Mouse (Mus musculus) hindbrain, postnatal 0 days (tissue): ENCODE measurements around the gene Adat3. TPM values are rescaled to one million over a fixed set of nuclear protein-coding genes. Genes with fewer than 3 reads are reported as not detected.

Experiments
- ATAC-seq: fragments of 200-750 bp; cut with Nextera tagmentation; 2 replicates; pipeline ENCODE4 v1.8.0; 2017; ENCODE audit warnings: mild to moderate bottlenecking, moderate TSS enrichment, moderate library complexity
- DNase-seq: peaks from one replicate; pipeline ENCODE4 v3.0.0-alpha.2; 2015; ENCODE audit warnings: low spot score
- H3K27ac ChIP-seq: fragments of 300-500 bp; sonication (generic); 2 replicates; pipeline ENCODE4 v1.5.1; 2014; ENCODE audit warnings: mild to moderate bottlenecking
- H3K27me3 ChIP-seq: fragments of 300-500 bp; sonication (generic); 2 replicates; pipeline ENCODE4 v1.6.1; 2014; ENCODE audit warnings: low read length, mixed read lengths; ENCODE audit not compliant: insufficient read depth
- H3K36me3 ChIP-seq: fragments of 300-500 bp; sonication (generic); 2 replicates; pipeline ENCODE4 v1.6.1; 2014; ENCODE audit warnings: low read length, mixed read lengths; ENCODE audit not compliant: insufficient read depth
- H3K4me1 ChIP-seq: fragments of 300-500 bp; sonication (generic); 2 replicates; pipeline ENCODE4 v1.6.1; 2014; ENCODE audit warnings: antibody characterized with exemption, low read length, mixed read lengths; ENCODE audit not compliant: insufficient read depth
- H3K4me2 ChIP-seq: fragments of 300-500 bp; sonication (generic); 2 replicates; pipeline ENCODE4 v1.6.1; 2014; ENCODE audit warnings: low read depth, mild to moderate bottlenecking, low read length, moderate library complexity, mixed read lengths
- H3K4me3 ChIP-seq: fragments of 300-500 bp; sonication (generic); 2 replicates; pipeline ENCODE4 v1.5.1; 2014; ENCODE audit warnings: low read length
- H3K9ac ChIP-seq: fragments of 300-500 bp; sonication (generic); replicated peaks from 2 replicates; pipeline ENCODE4 v1.6.1; 2014; ENCODE audit warnings: mild to moderate bottlenecking, low read length, moderate library complexity, mixed read lengths
- H3K9me3 ChIP-seq: fragments of 300-500 bp; sonication (generic); 2 replicates; pipeline ENCODE4 v1.6.1; 2016; ENCODE audit warnings: low read length, mixed read lengths
- CTCF ChIP-seq: IDR thresholded peaks from 2 replicates; pipeline ENCODE4 v1.5.1; 2016; ENCODE audit warnings: antibody characterized with exemption, control low read depth, low read depth
- WGBS: fragments of 180-500 bp; shearing (Covaris S2); extraction: QIAGEN DNeasy Blood & Tissue Kit; methylation state at CpG from one replicate; pipeline ENCODE4 v1.1.7; 2014; 5-methylcytosine and 5-hydroxymethylcytosine counted together
- microRNA-seq, 2 experiments: library from miRNA; unstranded; fragments of <30 nt; microRNA quantifications; one replicate each; pipeline ENCODE4; 2016
- polyA plus RNA-seq: library from polyadenylated mRNA; unstranded; fragments of >200 nt; fragmentation: Nextera tagmentation; extraction: Ambion mirVana; gene quantifications from 2 replicates; pipeline ENCODE4 v1.2.1, GENCODE M21; 2015
- total RNA-seq: library from RNA; depleted of rRNA; stranded (reverse); fragments of >200 nt; gene quantifications from 2 replicates; pipeline ENCODE4 v1.2.3, GENCODE M21; 2014; rRNA removed

Adat3 gene
- total and polyA plus RNA-seq, 2 experiments from 2014 or later = 3.6 to 7.3 TPM

DNA sequence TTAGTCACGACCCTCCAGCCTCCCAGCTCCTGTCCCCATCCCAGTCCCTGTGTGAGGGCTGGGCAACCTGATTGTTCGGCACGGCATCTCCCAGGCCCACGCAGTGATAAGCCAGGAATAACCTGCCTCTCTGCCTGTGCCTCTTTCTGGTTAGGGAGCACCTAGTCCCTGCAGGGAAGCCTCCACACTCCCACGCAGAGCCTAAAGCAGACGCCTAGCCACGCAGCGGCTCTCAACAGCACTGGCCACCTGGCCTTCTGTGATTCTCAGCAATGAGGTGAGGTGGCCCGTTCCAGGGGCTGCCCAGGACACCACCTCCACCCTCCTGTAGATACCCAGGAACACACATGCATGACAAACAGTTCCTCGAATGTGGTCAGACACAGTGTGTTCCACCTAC is 47.7 kb downstream of the Adat3 start:
- no peaks in the 10 kb centered on the region for H3K27me3 ChIP-seq
- H3K9ac ChIP-seq = no peak overlapping the region
- 93% methylated on average over 10 of the region's 10 CpGs for WGBS
- peaks cover 16% of the 10 kb centered on the region for H3K36me3 ChIP-seq
- no peak overlapping the region for H3K27ac ChIP-seq
- no peak for TF ChIP-seq CTCF
- no peak overlapping the region for H3K4me3 ChIP-seq
- no peak overlapping the region for H3K4me2 ChIP-seq
- H3K4me1 ChIP-seq = peaks cover 7% of the 10 kb centered on the region; the same call in 1 of the 2 replicates
- DNase-seq (no peak), ATAC-seq (no peak)
- H3K9me3 ChIP-seq = no peaks in the 10 kb centered on the region

DNA sequence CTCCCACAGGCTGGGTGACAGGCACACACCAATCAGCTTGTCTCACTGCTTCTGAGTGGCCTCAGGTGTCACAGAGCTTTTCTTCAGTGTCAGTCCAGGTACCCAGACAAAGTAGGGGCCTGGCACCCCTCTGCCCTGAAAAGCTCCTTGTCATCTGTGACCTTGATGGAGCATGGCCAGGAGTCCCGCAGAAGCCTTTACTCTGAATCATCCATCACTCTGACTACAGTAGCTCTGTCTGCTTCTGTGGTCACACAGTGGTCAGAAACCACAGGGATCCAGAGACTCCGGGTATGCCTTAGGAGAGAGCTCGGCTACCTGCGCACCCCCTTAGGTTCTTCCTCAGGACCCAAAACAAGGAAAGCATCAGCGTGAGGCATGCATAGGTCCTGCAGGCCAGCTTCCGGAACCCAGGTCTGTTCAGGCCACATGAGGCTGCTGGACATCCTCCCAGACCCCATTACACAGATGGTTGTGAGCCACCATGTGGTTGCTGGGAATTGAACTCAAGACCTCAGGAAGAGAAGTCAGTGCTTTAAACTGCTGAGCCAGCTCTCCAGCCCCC is 50.6 kb downstream of the Adat3 start:
- no peak overlapping the region for H3K4me3 ChIP-seq
- no peak overlapping the region for H3K4me2 ChIP-seq
- no peak for DNase-seq
- H3K9ac ChIP-seq = 0 out of 2 replicates have a peak overlapping the region, but pooled peaks have one; percentile 0
- 76% methylated on average over 6 of the region's 6 CpGs for WGBS
- no peaks in the 10 kb centered on the region for H3K9me3 ChIP-seq
- no peaks in the 10 kb centered on the region for H3K27me3 ChIP-seq
- TF ChIP-seq CTCF = no peak
- ATAC-seq = no peak
- peaks cover 11% of the 10 kb centered on the region; the same call in 1 of the 2 replicates for H3K4me1 ChIP-seq
- H3K36me3 ChIP-seq = no peaks in the 10 kb centered on the region
- H3K27ac ChIP-seq = no peak overlapping the region

DNA sequence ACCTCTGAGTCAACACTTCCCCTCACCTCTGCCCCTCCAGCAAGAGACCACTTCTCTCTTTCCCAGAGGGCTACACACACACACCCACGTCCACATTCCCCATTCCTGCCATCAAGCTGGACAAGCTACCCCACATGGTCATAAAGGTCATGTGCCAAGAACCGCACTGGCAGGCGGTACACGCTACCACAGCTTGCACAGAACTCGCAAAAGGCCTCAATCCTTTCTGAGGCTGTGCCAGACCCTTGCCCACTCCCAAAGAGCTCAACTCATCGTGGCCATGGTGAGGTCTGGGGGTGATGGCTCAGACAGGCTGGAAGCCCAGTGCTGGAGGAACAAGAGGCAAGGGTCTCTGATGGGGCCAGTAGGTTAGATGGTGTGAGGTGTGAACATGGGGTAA is 52.2 kb downstream of the Adat3 start:
- ATAC-seq = no peak
- Histone ChIP-seq H3K9ac (no peak overlapping the region; the same call in 1 of the 2 replicates), H3K27ac (no peak overlapping the region), H3K4me3 (peak overlapping the region; percentile 76; the same call in 1 of the 2 replicates), H3K9me3 (no peaks in the 10 kb centered on the region), H3K4me1 (peaks cover 11% of the 10 kb centered on the region; the same call in 1 of the 2 replicates), H3K4me2 (peak overlapping the region; percentile 94), H3K27me3 (no peaks in the 10 kb centered on the region), H3K36me3 (no peaks in the 10 kb centered on the region)
- no peak for DNase-seq
- TF ChIP-seq CTCF = no peak
- WGBS = 69% methylated on average over 6 of the region's 6 CpGs

GRCm38 (mm10) chr10:80655406-80656129 is 52.9 kb downstream of the Adat3 start:
- H3K27ac ChIP-seq = peak overlapping the region; percentile 92
- 3% methylated on average over 12 of the region's 12 CpGs for WGBS
- peak overlapping the region; percentile 93 for H3K9ac ChIP-seq
- no peaks in the 10 kb centered on the region for H3K9me3 ChIP-seq
- H3K36me3 ChIP-seq = no peaks in the 10 kb centered on the region
- no peaks in the 10 kb centered on the region for H3K27me3 ChIP-seq
- no peak for TF ChIP-seq CTCF
- H3K4me2 ChIP-seq = peak overlapping the region; percentile 94
- DNase-seq (no peak), ATAC-seq (peak; percentile 35)
- peaks cover 11% of the 10 kb centered on the region; the same call in 1 of the 2 replicates for H3K4me1 ChIP-seq
- H3K4me3 ChIP-seq = peak overlapping the region; percentile 76

- Histone ChIP-seq H3K27ac (peak overlapping the region; percentile 92), H3K9me3 (no peaks in the 10 kb centered on the region), H3K4me1 (peaks cover 11% of the 10 kb centered on the region; the same call in 1 of the 2 replicates), H3K4me2 (peak overlapping the region; percentile 94), H3K9ac (peak overlapping the region; percentile 93), H3K27me3 (no peaks in the 10 kb centered on the region), H3K4me3 (peak overlapping the region; percentile 76), H3K36me3 (no peaks in the 10 kb centered on the region)
- under 1% methylated on average over 64 of the region's 72 CpGs for WGBS
- TF ChIP-seq CTCF = no peak
- DNase-seq = peak; percentile 99
- ATAC-seq = peak; percentile 89
Observed at GRCm38 (mm10) chr10:80656130-80656862, 53.6 kb downstream of the Adat3 start.

DNA sequence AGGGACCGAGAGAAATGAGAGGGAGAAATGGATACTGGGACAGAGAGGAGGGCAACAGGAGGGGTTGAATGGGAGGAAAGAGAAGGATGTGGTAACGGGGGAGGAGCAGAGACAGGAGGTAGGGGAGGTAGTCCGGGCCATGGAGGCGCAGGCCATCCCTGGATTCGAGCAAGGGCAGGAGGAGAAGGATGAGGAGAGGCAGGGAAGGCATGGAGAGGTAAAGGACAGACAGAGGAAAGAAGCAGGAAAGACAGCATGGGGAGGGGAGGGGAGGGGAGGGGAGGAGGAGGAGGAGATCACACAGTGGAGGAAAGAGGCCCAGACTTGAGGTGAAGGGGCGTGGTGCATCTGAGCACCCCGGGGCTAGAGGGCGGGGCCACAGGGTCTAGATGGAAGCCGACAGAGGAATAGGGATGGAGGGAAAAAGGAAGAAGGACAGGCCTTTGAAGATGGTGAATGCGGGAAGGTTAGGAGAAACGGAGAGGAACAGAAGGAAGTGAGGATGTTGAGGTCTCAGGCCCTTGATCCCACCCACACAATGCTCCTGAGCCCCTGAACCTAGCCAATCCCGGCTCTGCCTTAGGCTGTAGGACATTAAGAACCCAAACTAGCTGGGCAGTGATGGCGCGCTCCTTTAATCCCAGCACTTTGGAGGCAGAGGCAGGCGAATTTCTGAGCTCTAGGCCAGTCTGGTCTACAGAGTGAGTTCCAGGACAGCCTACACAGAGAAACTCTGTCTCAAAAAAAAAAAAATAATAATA is 54.4 kb downstream of the Adat3 start, which contains the start of gene Btbd2:
Btbd2 (minus strand) TSS at position 209 of the 761 bp plus-strand sequence.
- DNase-seq = peak; percentile 18
- Histone ChIP-seq H3K27ac (peak within 1 kb of the TSS; percentile 92), H3K4me1 (peaks cover 11% of the 10 kb centered on the region; the same call in 1 of the 2 replicates), H3K9me3 (no peaks in the 10 kb centered on the region), H3K4me3 (peak within 1 kb of the TSS; percentile 76), H3K9ac (peak within 1 kb of the TSS; percentile 93), H3K27me3 (no peaks in the 10 kb centered on the region), H3K4me2 (peak within 1 kb of the TSS; percentile 94), H3K36me3 (no peaks in the 10 kb centered on the region)
- peak; percentile 55; the same call in 1 of the 2 replicates for ATAC-seq
- WGBS = 25% methylated on average over 15 of the region's 15 CpGs
- no peak for TF ChIP-seq CTCF

Small RNA genes within 50 kb of the gene (microRNA-seq; reads per million reads assigned to microRNA genes)
- 0 to 0.18 reads per million in 2 experiments for gene Mir6912

Other genes starting within 250 kb of the Adat3 start
- 15.7 and 18.3 TPM in 2 replicates for gene Plk5, start 246.4 kb upstream of the Adat3 start, total RNA-seq
- gene Plk5, start 246.4 kb upstream of the Adat3 start, polyA plus RNA-seq = 8.9 and 9.3 TPM in 2 replicates
- gene Mex3d, start 215.2 kb upstream of the Adat3 start, total RNA-seq = 129 and 145 TPM in 2 replicates
- gene Mex3d, start 215.2 kb upstream of the Adat3 start, polyA plus RNA-seq = 11.6 and 14.2 TPM in 2 replicates
- 48.2 and 50.4 TPM in 2 replicates for gene Mbd3, start 203.3 kb upstream of the Adat3 start, total RNA-seq
- 166 and 175 TPM in 2 replicates for gene Mbd3, start 203.3 kb upstream of the Adat3 start, polyA plus RNA-seq
- gene Uqcr11, start 196.1 kb upstream of the Adat3 start, total RNA-seq = 369 and 391 TPM in 2 replicates
- gene Uqcr11, start 196.1 kb upstream of the Adat3 start, polyA plus RNA-seq = 897 and 981 TPM in 2 replicates
- gene Tcf3, start 169.2 kb upstream of the Adat3 start, total RNA-seq = 132 TPM in 2 replicates
- 36.2 and 36.4 TPM in 2 replicates for gene Tcf3, start 169.2 kb upstream of the Adat3 start, polyA plus RNA-seq
- gene Onecut3, start 108.0 kb upstream of the Adat3 start, total RNA-seq = 2.5 and 5.0 TPM in 2 replicates
- gene Onecut3, start 108.0 kb upstream of the Adat3 start, polyA plus RNA-seq = 0.57 and 0.74 TPM in 2 replicates
- gene Atp8b3, start 63.8 kb upstream of the Adat3 start, total RNA-seq = 0.61 and 1.1 TPM in 2 replicates
- 0.96 and 1.2 TPM in 2 replicates for gene Atp8b3, start 63.8 kb upstream of the Adat3 start, polyA plus RNA-seq
- 47.2 and 51.0 TPM in 2 replicates for gene Rexo1, start 41.3 kb upstream of the Adat3 start, total RNA-seq
- gene Rexo1, start 41.3 kb upstream of the Adat3 start, polyA plus RNA-seq = 25.1 and 27.6 TPM in 2 replicates
- gene Klf16, start 25.6 kb upstream of the Adat3 start, total RNA-seq = 16.6 and 17.0 TPM in 2 replicates
- 8.2 and 8.6 TPM in 2 replicates for gene Klf16, start 25.6 kb upstream of the Adat3 start, polyA plus RNA-seq
- gene Abhd17a, start 12.5 kb upstream of the Adat3 start, total RNA-seq = 389 and 721 TPM in 2 replicates
- gene Abhd17a, start 12.5 kb upstream of the Adat3 start, polyA plus RNA-seq = 159 and 171 TPM in 2 replicates
- 39.5 and 43.2 TPM in 2 replicates for gene Scamp4, start within 50 bp of the Adat3 start, total RNA-seq
- gene Scamp4, start within 50 bp of the Adat3 start, polyA plus RNA-seq = 68.3 and 69.1 TPM in 2 replicates
- gene Gm49322, start 3.1 kb downstream of the Adat3 start, total RNA-seq = 0.54 and 2.2 TPM in 2 replicates
- gene Gm49322, start 3.1 kb downstream of the Adat3 start, polyA plus RNA-seq = 1.1 TPM in 2 replicates
- 128 and 156 TPM in 2 replicates for gene Csnk1g2, start 20.0 kb downstream of the Adat3 start, total RNA-seq
- gene Csnk1g2, start 20.0 kb downstream of the Adat3 start, polyA plus RNA-seq = 94.3 and 95.5 TPM in 2 replicates
- gene Btbd2, start 54.2 kb downstream of the Adat3 start, total RNA-seq = 209 and 213 TPM in 2 replicates
- 81.9 and 82.8 TPM in 2 replicates for gene Btbd2, start 54.2 kb downstream of the Adat3 start, polyA plus RNA-seq
- 84.5 and 95.4 TPM in 2 replicates for gene Mknk2, start 75.2 kb downstream of the Adat3 start, total RNA-seq
- 38.2 and 40.5 TPM in 2 replicates for gene Mknk2, start 75.2 kb downstream of the Adat3 start, polyA plus RNA-seq
- 68.3 and 76.4 TPM in 2 replicates for gene Mob3a, start 99.1 kb downstream of the Adat3 start, total RNA-seq
- gene Mob3a, start 99.1 kb downstream of the Adat3 start, polyA plus RNA-seq = 37.2 and 38.8 TPM in 2 replicates
- gene Izumo4, start 99.3 kb downstream of the Adat3 start, total RNA-seq = 31.1 and 31.6 TPM in 2 replicates
- 46.7 and 52.2 TPM in 2 replicates for gene Izumo4, start 99.3 kb downstream of the Adat3 start, polyA plus RNA-seq
- 195 and 201 TPM in 2 replicates for gene Ap3d1, start 139.4 kb downstream of the Adat3 start, total RNA-seq
- gene Ap3d1, start 139.4 kb downstream of the Adat3 start, polyA plus RNA-seq = 99.2 and 99.7 TPM in 2 replicates
- gene Dot1l, start 152.3 kb downstream of the Adat3 start, total RNA-seq = 27.2 and 27.7 TPM in 2 replicates
- gene Dot1l, start 152.3 kb downstream of the Adat3 start, polyA plus RNA-seq = 10.3 and 12.6 TPM in 2 replicates
- gene Sf3a2, start 195.3 kb downstream of the Adat3 start, total RNA-seq = 14.2 and 22.0 TPM in 2 replicates
- 48.7 and 53.2 TPM in 2 replicates for gene Sf3a2, start 195.3 kb downstream of the Adat3 start, polyA plus RNA-seq
- 74.4 and 82.3 TPM in 2 replicates for gene Plekhj1, start 195.7 kb downstream of the Adat3 start, total RNA-seq
- 99.4 and 103 TPM in 2 replicates for gene Plekhj1, start 195.7 kb downstream of the Adat3 start, polyA plus RNA-seq
- gene Amh, start 202.4 kb downstream of the Adat3 start, total RNA-seq = 0.47 and 2.6 TPM in 2 replicates
- 0.24 TPM in 1 of 2 replicates, not detected in the other for gene Amh, start 202.4 kb downstream of the Adat3 start, polyA plus RNA-seq
- 0.22 TPM in 1 of 2 replicates, not detected in the other for gene Jsrp1, start 210.6 kb downstream of the Adat3 start, total RNA-seq
- gene Jsrp1, start 210.6 kb downstream of the Adat3 start, polyA plus RNA-seq = 1.4 and 1.6 TPM in 2 replicates
- gene Oaz1, start 223.8 kb downstream of the Adat3 start, total RNA-seq = 1,128 and 1,180 TPM in 2 replicates
- gene Oaz1, start 223.8 kb downstream of the Adat3 start, polyA plus RNA-seq = 1,097 and 1,185 TPM in 2 replicates
- 66.9 and 70.3 TPM in 2 replicates for gene Lingo3, start 241.2 kb downstream of the Adat3 start, total RNA-seq
- gene Lingo3, start 241.2 kb downstream of the Adat3 start, polyA plus RNA-seq = 26.6 and 28.0 TPM in 2 replicates